Mouse (Mus musculus): Measurements from ENCODE around the gene Olfr239. TPM values are rescaled to one million over a fixed set of nuclear protein-coding genes. Genes with fewer than 3 reads are reported as not detected.
"Not testable (repeated sequence)": the region's sequence is repeated elsewhere in the genome, so short reads cannot be mapped to it uniquely, and the experiment has no call there.

The Olfr239 gene
- not detected for total RNA-seq (2021)
- long read RNA-seq, experiment 1: 0 reads
- long read RNA-seq, experiment 2: 0 reads

DNA sequence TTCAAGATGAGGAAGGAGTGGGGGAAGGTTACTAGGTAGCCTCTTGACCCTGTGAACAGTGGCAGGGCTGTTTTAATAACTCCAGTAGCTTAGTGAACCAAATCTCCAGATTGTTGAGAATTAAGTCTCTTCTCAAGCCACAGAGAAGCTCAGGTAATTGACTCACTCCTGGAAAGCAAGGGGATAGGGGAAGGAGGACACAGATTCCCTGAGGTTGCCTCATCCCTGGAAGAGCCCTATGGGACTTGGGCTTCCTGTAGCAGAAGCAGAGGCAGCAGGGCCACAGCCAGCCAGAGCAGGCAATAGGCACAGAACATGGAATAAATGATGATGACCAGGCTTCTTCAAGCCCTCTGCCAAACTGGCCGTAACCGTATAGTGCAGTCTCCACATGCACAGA is at the start of gene Olfr239:
Olfr239 (plus strand) TSS at position 301 of the 400 bp plus-strand sequence.
- DNase-seq (ENCODE audit: low spot score in 2 of 2): not testable (repeated sequence)

GRCm38 (mm10) chr17:33168147-33168546 is 23.0 kb upstream of the Olfr239 start, which contains the start of gene Olfr55:
Olfr55 (plus strand) TSS chr17:33168447.
- DNase-seq (ENCODE audit: low spot score in 2 of 2): not testable (repeated sequence)

- no peak for DNase-seq (ENCODE audit: low spot score in 2 of 2)
Measured at GRCm38 (mm10) chr17:33221590-33221989, 30.5 kb downstream of the Olfr239 start, which contains the start of gene Olfr1564. Olfr1564 (minus strand) TSS chr17:33221690.

- not testable (repeated sequence) for DNase-seq (ENCODE audit: low spot score in 2 of 2)
Measured at GRCm38 (mm10) chr17:33236646-33237045, 45.5 kb downstream of the Olfr239 start.

Other genes starting within 250 kb of the Olfr239 start
- 10 to 100 TPM; 49.7 to 67.3 TPM for gene Cyp4f13, start 243.9 kb upstream of the Olfr239 start, total RNA-seq (2021)
- 1 to 10 TPM; 5.6 to 5.7 TPM for gene Zfp472, start 225.5 kb upstream of the Olfr239 start, total RNA-seq (2021)
- 10 to 100 TPM; 10.1 to 12.3 TPM for gene Zfp952, start 198.2 kb upstream of the Olfr239 start, total RNA-seq (2021)
- gene Zfp763, start 157.9 kb upstream of the Olfr239 start, total RNA-seq (2021): 1 to 10 TPM; 5.2 to 6.4 TPM
- not detected for gene 4921501E09Rik, start 123.2 kb upstream of the Olfr239 start, total RNA-seq (2021)
- 10 to 100 TPM in 1 of 2 experiments, 1 to 10 TPM in 1; 7.2 to 10.8 TPM for gene Zfp563, start 102.0 kb upstream of the Olfr239 start, total RNA-seq (2021)
- not detected for gene Morc2b, start 51.6 kb upstream of the Olfr239 start, total RNA-seq (2021)
- not detected for gene Olfr55, start 22.9 kb upstream of the Olfr239 start, total RNA-seq (2021)
- gene Olfr1564, start 30.4 kb downstream of the Olfr239 start, total RNA-seq (2021): not detected
- 1 to 10 TPM; 5.8 to 8.6 TPM for gene Zfp955a, start 63.8 kb downstream of the Olfr239 start, total RNA-seq (2021)
- under 1 TPM in 1 of 2 experiments, not detected in 1; 0.03 TPM for gene Olfr63, start 73.4 kb downstream of the Olfr239 start, total RNA-seq (2021)
- gene Zfp955b, start 98.2 kb downstream of the Olfr239 start, total RNA-seq (2021): 10 to 100 TPM in 1 of 2 experiments, 1 to 10 TPM in 1; 8.3 to 10.6 TPM
- 1 to 10 TPM; 6.1 to 7.2 TPM for gene Zfp81, start 167.6 kb downstream of the Olfr239 start, total RNA-seq (2021)
- 1 to 10 TPM; 5.4 to 5.8 TPM for gene Zfp101, start 203.3 kb downstream of the Olfr239 start, total RNA-seq (2021)
- not detected for gene Actl9, start 241.6 kb downstream of the Olfr239 start, total RNA-seq (2021)